ENCODE assay signal across 7 mouse cellular contexts in the genomic region with DNA sequence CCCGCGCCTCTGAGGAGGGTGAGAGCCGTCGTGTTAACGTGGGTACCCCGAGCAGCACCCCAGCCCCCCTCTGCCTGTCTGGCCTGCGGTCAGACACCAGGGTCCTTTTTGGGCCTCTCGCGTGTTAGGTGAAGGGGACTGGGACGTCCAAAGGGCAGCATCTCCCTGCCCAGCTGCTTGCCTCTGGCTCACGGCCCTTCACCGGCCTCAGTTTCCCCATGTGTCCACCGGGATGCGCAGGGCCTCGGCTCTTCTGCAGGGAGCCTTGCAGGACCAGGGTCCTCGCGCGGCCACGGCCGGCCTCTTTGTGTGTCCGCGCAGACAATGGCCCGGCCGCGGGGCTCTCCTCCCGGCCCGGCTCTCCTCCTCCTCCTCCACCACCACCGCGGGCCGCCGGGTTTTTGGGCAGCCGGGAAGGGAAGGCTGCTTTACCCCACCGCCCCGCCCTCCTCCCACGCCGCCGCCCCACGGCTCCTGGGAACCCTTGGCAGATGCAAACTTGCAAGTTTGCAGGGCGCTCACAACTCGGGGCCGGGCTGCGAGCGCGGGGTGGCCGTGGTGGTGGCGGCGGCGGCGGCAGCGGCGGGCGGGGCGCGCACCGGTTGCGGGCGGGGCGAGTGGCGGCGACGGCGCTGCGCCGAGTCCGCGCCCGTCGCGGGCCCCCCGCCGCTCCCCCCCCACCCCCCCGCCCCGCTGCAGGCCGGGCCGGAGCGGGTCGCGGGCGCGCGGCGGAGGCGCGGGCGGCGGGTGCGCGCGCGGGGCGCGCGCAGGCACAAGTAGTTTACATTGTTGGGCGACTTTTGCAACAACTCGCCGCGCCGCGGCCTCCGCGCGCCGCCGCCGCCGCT. TPM values are rescaled to one million over a fixed set of nuclear protein-coding genes. Genes with fewer than 3 reads are reported as not detected.
DNase-seq lines count a peak whose midpoint lies in the region; ATAC-seq and TF ChIP-seq lines count a peak whose summit lies in the region.

No protein-coding gene starts in this region.

- WGBS in cerebellum, adult 2 months = 4% methylated on average over 95 of the region's 106 CpGs
- under 1% methylated on average over 33 of the region's 106 CpGs for WGBS in hindbrain, embryonic 16.5 days
- 12% methylated on average over 90 of the region's 106 CpGs for WGBS in limb, embryonic 10.5 days
- 2% methylated on average over 47 of the region's 106 CpGs for WGBS in midbrain, embryonic 12.5 days

- H3K4me3 ChIP-seq in cerebellum, adult 2 months (replicated peaks; ENCODE audit: insufficient read depth, low read depth, low read length) = peak overlapping the region; percentile 49
- H3K4me3 ChIP-seq in hindbrain, embryonic 16.5 days (ENCODE audit: low read length) = peak overlapping the region; percentile 81
- peak overlapping the region; percentile 89 for H3K4me3 ChIP-seq in limb, embryonic 10.5 days
- peak overlapping the region; percentile 92 for H3K4me3 ChIP-seq in midbrain, embryonic 12.5 days

- peak; percentile 50 for ATAC-seq in Patski
- ATAC-seq in hindbrain, embryonic 16.5 days = peak; percentile 57
- peak; percentile 64 for ATAC-seq in midbrain, embryonic 12.5 days (ENCODE audit: low FRiP score, low read depth)

- H3K27ac ChIP-seq in cerebellum, adult 2 months (ENCODE audit: insufficient read depth, low read length) = no peak overlapping the region
- H3K27ac ChIP-seq in hindbrain, embryonic 16.5 days (ENCODE audit: low read depth, low read length) = peak overlapping the region; percentile 88
- H3K27ac ChIP-seq in limb, embryonic 10.5 days = peak overlapping the region; percentile 97
- peak overlapping the region; percentile 94 for H3K27ac ChIP-seq in midbrain, embryonic 12.5 days (replicated peaks)

- CTCF ChIA-PET in Patski (lab: Charles Lee) = interaction anchor here (1.2 kb wide), 1 partner anchor 9 kb away, joined by 3 read pairs; no protein-coding TSS in a partner anchor

- H3K27me3 ChIP-seq in Patski = no peaks in the 10 kb centered on the region
- H3K27me3 ChIP-seq in cerebellum, adult 2 months (ENCODE audit: control insufficient read depth, insufficient read depth, low read length) = no peaks in the 10 kb centered on the region
- no peaks in the 10 kb centered on the region for H3K27me3 ChIP-seq in hindbrain, embryonic 16.5 days (replicated peaks; ENCODE audit: control insufficient read depth, insufficient read depth, low read length)
- no peaks in the 10 kb centered on the region for H3K27me3 ChIP-seq in limb, embryonic 10.5 days (ENCODE audit: low read depth, poor library complexity, severe bottlenecking)
- H3K27me3 ChIP-seq in midbrain, embryonic 12.5 days = peaks cover 44% of the 10 kb centered on the region

- in situ Hi-C loops in Patski (cut with MboI; ENCODE audit: low pct_unique_long_range_greater_than_20kb) = loop anchor here (10.0 kb wide), 1 partner anchor 122 kb away; no protein-coding TSS in a partner anchor

- no peak for TF ChIP-seq CTCF in Patski (IDR thresholded peaks at IDR 0.05)
- no peak for TF ChIP-seq CTCF in cerebellum, adult 2 months (IDR thresholded peaks at IDR 0.05; ENCODE audit: borderline replicate concordance, insufficient read depth, low read depth, low read length)

- no peak for TF ChIP-seq POLR2A in cerebellum, adult 2 months (IDR thresholded peaks at IDR 0.05; ENCODE audit: borderline replicate concordance, insufficient read depth, low read length)

- H3K4me1 ChIP-seq in cerebellum, adult 2 months (ENCODE audit: control insufficient read depth, insufficient read depth, low read length) = no peaks in the 10 kb centered on the region; the same call in 1 of the 2 replicates
- H3K4me1 ChIP-seq in hindbrain, embryonic 16.5 days (ENCODE audit: control insufficient read depth, insufficient read depth, low read depth, low read length) = peaks cover 47% of the 10 kb centered on the region
- H3K4me1 ChIP-seq in limb, embryonic 10.5 days = peaks cover 64% of the 10 kb centered on the region
- peaks cover 45% of the 10 kb centered on the region for H3K4me1 ChIP-seq in midbrain, embryonic 12.5 days

- H3K4me2 ChIP-seq in hindbrain, embryonic 16.5 days (ENCODE audit: low read length) = peak overlapping the region; percentile 95
- peak overlapping the region; percentile 89 for H3K4me2 ChIP-seq in midbrain, embryonic 12.5 days (replicated peaks)

- no peaks in the 10 kb centered on the region for H3K36me3 ChIP-seq in hindbrain, embryonic 16.5 days (ENCODE audit: control insufficient read depth, insufficient read depth, low read length)
- no peaks in the 10 kb centered on the region for H3K36me3 ChIP-seq in limb, embryonic 10.5 days
- H3K36me3 ChIP-seq in midbrain, embryonic 12.5 days = no peaks in the 10 kb centered on the region

- peak overlapping the region; percentile 89 for H3K9ac ChIP-seq in hindbrain, embryonic 16.5 days (ENCODE audit: low read depth, low read length)
- peak overlapping the region; percentile 83 for H3K9ac ChIP-seq in midbrain, embryonic 12.5 days (replicated peaks)

- POLR2A ChIA-PET in Patski (lab: Charles Lee) = no interaction called here

- no peaks in the 10 kb centered on the region for H3K9me3 ChIP-seq in hindbrain, embryonic 16.5 days (ENCODE audit: control insufficient read depth, low read length)
- H3K9me3 ChIP-seq in limb, embryonic 10.5 days (replicated peaks) = no peaks in the 10 kb centered on the region
- H3K9me3 ChIP-seq in midbrain, embryonic 12.5 days = no peaks in the 10 kb centered on the region

- DNase-seq in Patski (ENCODE audit: low read depth, low spot score) = no peak
- peak; percentile 52 to 61 for DNase-seq in cerebellum, adult 2 months
- peak; percentile 72 for DNase-seq in gastrocnemius, adult 18-20 months (ENCODE audit: low spot score)
- DNase-seq in limb, embryonic 10.5 days (ENCODE audit: low spot score) = peak; percentile 86
- DNase-seq in spleen, postnatal 36 days (ENCODE audit: low spot score in 2 of 2) = peak; percentile 31 to 39

RNA-seq across cellular contexts. Expression of a gene that starts 0.5 kb away (rescaled TPM):
- polyA plus RNA-seq in Patski (2021) = 31.1 TPM
- 14.9 and 17.5 TPM in 2 replicates for polyA plus RNA-seq in cerebellum, adult 2 months (2012; rRNA removed)
- total RNA-seq in gastrocnemius, adult 18-20 months (2021) = 100 to 1,000 TPM; 129 to 134 TPM
- 3.4 and 4.0 TPM in 2 replicates for polyA plus RNA-seq in hindbrain, embryonic 16.5 days (2015; fragmentation: Nextera tagmentation; extraction: Ambion mirVana)
- 8.7 and 10.9 TPM in 2 replicates for polyA plus RNA-seq in limb, embryonic 10.5 days (2016; fragmentation: Nextera tagmentation; extraction: Ambion mirVana)
- polyA plus RNA-seq in midbrain, embryonic 12.5 days (2016; fragmentation: Nextera tagmentation; extraction: Ambion mirVana) = 8.3 and 9.5 TPM in 2 replicates
